Mouse (Mus musculus) limb, embryonic 12.5 days (tissue): Measurements from ENCODE around the gene Iqgap2. TPM values are rescaled to one million over a fixed set of nuclear protein-coding genes. Genes with fewer than 3 reads are reported as not detected.

Experiments
- ATAC-seq: fragments of 200-750 bp; cut with Nextera tagmentation; 2 replicates; pipeline ENCODE4 v1.8.0; 2017; ENCODE audit warnings: low read depth, moderate TSS enrichment; ENCODE audit not compliant: insufficient number of reproducible peaks, insufficient read depth, low FRiP score, low TSS enrichment
- H3K27ac ChIP-seq: fragments of 300-500 bp; sonication (generic); 2 replicates; pipeline ENCODE4 v1.5.1; 2016; ENCODE audit warnings: mild to moderate bottlenecking, moderate library complexity
- H3K27me3 ChIP-seq: fragments of 300-500 bp; sonication (generic); 2 replicates; pipeline ENCODE4 v1.6.1; 2016; ENCODE audit warnings: mild to moderate bottlenecking, moderate library complexity
- H3K36me3 ChIP-seq: fragments of 300-500 bp; sonication (generic); 2 replicates; pipeline ENCODE4 v1.6.1; 2016; ENCODE audit warnings: mild to moderate bottlenecking, moderate library complexity
- H3K4me1 ChIP-seq: fragments of 300-500 bp; sonication (generic); replicated peaks from 2 replicates; pipeline ENCODE4 v1.6.1; 2016
- H3K4me2 ChIP-seq: fragments of 300-500 bp; sonication (generic); 2 replicates; pipeline ENCODE4 v1.6.1; 2016; ENCODE audit warnings: mild to moderate bottlenecking, moderate library complexity
- H3K4me3 ChIP-seq: fragments of 300-500 bp; sonication (generic); replicated peaks from 2 replicates; pipeline ENCODE4 v1.5.1; 2016; ENCODE audit warnings: mild to moderate bottlenecking
- H3K9ac ChIP-seq: fragments of 300-500 bp; sonication (generic); replicated peaks from 2 replicates; pipeline ENCODE4 v1.6.1; 2016; ENCODE audit warnings: mild to moderate bottlenecking, moderate library complexity
- H3K9me3 ChIP-seq: fragments of 300-500 bp; sonication (generic); 2 replicates; pipeline ENCODE4 v1.6.1; 2016; ENCODE audit warnings: mild to moderate bottlenecking, moderate library complexity
- WGBS: fragments of 180-500 bp; shearing (Covaris S2); methylation state at CpG from one replicate; pipeline ENCODE4 v1.1.7; 2016; 5-methylcytosine and 5-hydroxymethylcytosine counted together
- polyA plus RNA-seq: library from polyadenylated mRNA; unstranded; fragments of >200 nt; fragmentation: Nextera tagmentation; extraction: Ambion mirVana; gene quantifications from 2 replicates; pipeline ENCODE4 v1.2.1, GENCODE M21; 2016

Gene Iqgap2
- polyA plus RNA-seq, 1 experiment from 2014 or later = 12.1 TPM

- Histone ChIP-seq H3K4me3 (no peak overlapping the region), H3K4me2 (no peak overlapping the region), H3K4me1 (peaks cover 3% of the 10 kb centered on the region; the same call in 1 of the 2 replicates), H3K27ac (no peak overlapping the region), H3K27me3 (no peaks in the 10 kb centered on the region), H3K9ac (no peak overlapping the region), H3K36me3 (peaks cover 20% of the 10 kb centered on the region), H3K9me3 (no peaks in the 10 kb centered on the region)
- ATAC-seq = no peak
- WGBS = 88% methylated on average over 10 of the region's 10 CpGs
Measured at GRCm38 (mm10) chr13:95597578-95597977, 294.1 kb downstream of the Iqgap2 start.

GRCm38 (mm10) chr13:95596689-95597088, 295.0 kb downstream of the Iqgap2 start:
- H3K27ac ChIP-seq = no peak overlapping the region
- no peak for ATAC-seq
- no peak overlapping the region for H3K9ac ChIP-seq
- WGBS = 86% methylated on average over 7 of the region's 7 CpGs
- no peak overlapping the region for H3K4me3 ChIP-seq
- H3K36me3 ChIP-seq = peaks cover 15% of the 10 kb centered on the region
- no peaks in the 10 kb centered on the region for H3K9me3 ChIP-seq
- peaks cover 3% of the 10 kb centered on the region; the same call in 1 of the 2 replicates for H3K4me1 ChIP-seq
- no peaks in the 10 kb centered on the region for H3K27me3 ChIP-seq
- H3K4me2 ChIP-seq = no peak overlapping the region

GRCm38 (mm10) chr13:95595921-95596320, 295.8 kb downstream of the Iqgap2 start:
- Histone ChIP-seq H3K9ac (no peak overlapping the region), H3K4me3 (no peak overlapping the region), H3K27ac (no peak overlapping the region), H3K27me3 (no peaks in the 10 kb centered on the region), H3K4me1 (peaks cover 3% of the 10 kb centered on the region; the same call in 1 of the 2 replicates), H3K36me3 (peaks cover 7% of the 10 kb centered on the region), H3K4me2 (no peak overlapping the region), H3K9me3 (no peaks in the 10 kb centered on the region)
- 69% methylated on average over 5 of the region's 5 CpGs for WGBS
- ATAC-seq = no peak

- H3K9me3 ChIP-seq = no peaks in the 10 kb centered on the region
- H3K4me3 ChIP-seq = no peak overlapping the region
- H3K27ac ChIP-seq = no peak overlapping the region
- ATAC-seq = no peak
- peaks cover 3% of the 10 kb centered on the region; the same call in 1 of the 2 replicates for H3K4me1 ChIP-seq
- H3K4me2 ChIP-seq = no peak overlapping the region
- 0 out of 2 replicates have a peak, but pooled peaks cover 2% of the 10 kb centered on the region for H3K36me3 ChIP-seq
- H3K27me3 ChIP-seq = no peaks in the 10 kb centered on the region
- 80% methylated on average over 7 of the region's 7 CpGs for WGBS
- H3K9ac ChIP-seq = no peak overlapping the region
Measured at GRCm38 (mm10) chr13:95595411-95595810, 296.3 kb downstream of the Iqgap2 start.

- Histone ChIP-seq H3K4me2 (no peak overlapping the region), H3K9ac (no peak overlapping the region), H3K27ac (no peak overlapping the region), H3K4me3 (no peak overlapping the region), H3K36me3 (no peaks in the 10 kb centered on the region), H3K4me1 (no peaks in the 10 kb centered on the region), H3K9me3 (no peaks in the 10 kb centered on the region), H3K27me3 (no peaks in the 10 kb centered on the region)
- no peak for ATAC-seq
- 67% methylated on average over 10 of the region's 10 CpGs for WGBS
Measured at GRCm38 (mm10) chr13:95592860-95593259, 298.9 kb downstream of the Iqgap2 start.

GRCm38 (mm10) chr13:95591606-95592005, 300.1 kb downstream of the Iqgap2 start:
- H3K9me3 ChIP-seq = no peaks in the 10 kb centered on the region
- H3K27me3 ChIP-seq = no peaks in the 10 kb centered on the region
- WGBS = 85% methylated on average over 3 of the region's 3 CpGs
- H3K4me2 ChIP-seq = no peak overlapping the region
- H3K27ac ChIP-seq = no peak overlapping the region
- H3K4me3 ChIP-seq = no peak overlapping the region
- no peak for ATAC-seq
- no peaks in the 10 kb centered on the region for H3K36me3 ChIP-seq
- no peaks in the 10 kb centered on the region for H3K4me1 ChIP-seq
- H3K9ac ChIP-seq = no peak overlapping the region

GRCm38 (mm10) chr13:95587628-95588027, 304.1 kb downstream of the Iqgap2 start:
- Histone ChIP-seq H3K4me1 (no peaks in the 10 kb centered on the region; the same call in 1 of the 2 replicates), H3K36me3 (no peaks in the 10 kb centered on the region), H3K27me3 (no peaks in the 10 kb centered on the region), H3K4me2 (no peak overlapping the region), H3K9me3 (no peaks in the 10 kb centered on the region), H3K27ac (no peak overlapping the region), H3K4me3 (no peak overlapping the region), H3K9ac (no peak overlapping the region)
- no peak for ATAC-seq
- WGBS = 90% methylated on average over 4 of the region's 4 CpGs

GRCm38 (mm10) chr13:95584898-95585297, 306.8 kb downstream of the Iqgap2 start:
- 90% methylated on average over 5 of the region's 5 CpGs for WGBS
- Histone ChIP-seq H3K36me3 (no peaks in the 10 kb centered on the region), H3K4me1 (no peaks in the 10 kb centered on the region; the same call in 1 of the 2 replicates), H3K27me3 (no peaks in the 10 kb centered on the region), H3K4me3 (no peak overlapping the region), H3K9ac (no peak overlapping the region), H3K9me3 (no peaks in the 10 kb centered on the region), H3K4me2 (no peak overlapping the region), H3K27ac (no peak overlapping the region)
- ATAC-seq = no peak

- H3K4me2 ChIP-seq = no peak overlapping the region
- H3K27ac ChIP-seq = no peak overlapping the region
- no peak overlapping the region for H3K9ac ChIP-seq
- ATAC-seq = no peak
- H3K4me1 ChIP-seq = no peaks in the 10 kb centered on the region; the same call in 1 of the 2 replicates
- H3K4me3 ChIP-seq = no peak overlapping the region
- H3K27me3 ChIP-seq = no peaks in the 10 kb centered on the region
- WGBS = 70% methylated on average over 19 of the region's 19 CpGs
- H3K36me3 ChIP-seq = no peaks in the 10 kb centered on the region
- H3K9me3 ChIP-seq = no peaks in the 10 kb centered on the region
Measured at GRCm38 (mm10) chr13:95583237-95584189, 308.2 kb downstream of the Iqgap2 start.

- Histone ChIP-seq H3K4me2 (no peak overlapping the region), H3K4me3 (no peak overlapping the region), H3K36me3 (no peaks in the 10 kb centered on the region), H3K27me3 (no peaks in the 10 kb centered on the region), H3K27ac (no peak overlapping the region), H3K9me3 (no peaks in the 10 kb centered on the region), H3K4me1 (no peaks in the 10 kb centered on the region; the same call in 1 of the 2 replicates), H3K9ac (no peak overlapping the region)
- 33% methylated on average over 1 of the region's 1 CpGs for WGBS
- ATAC-seq = no peak
Measured at GRCm38 (mm10) chr13:95581850-95582249, 309.9 kb downstream of the Iqgap2 start.

GRCm38 (mm10) chr13:95578016-95578697, 313.6 kb downstream of the Iqgap2 start:
- H3K36me3 ChIP-seq = no peaks in the 10 kb centered on the region
- no peak overlapping the region for H3K9ac ChIP-seq
- no peaks in the 10 kb centered on the region for H3K9me3 ChIP-seq
- H3K4me2 ChIP-seq = no peak overlapping the region
- no peaks in the 10 kb centered on the region for H3K27me3 ChIP-seq
- no peak for ATAC-seq
- no peak overlapping the region for H3K4me3 ChIP-seq
- H3K4me1 ChIP-seq = no peaks in the 10 kb centered on the region
- WGBS = 89% methylated on average over 5 of the region's 5 CpGs
- no peak overlapping the region for H3K27ac ChIP-seq
